Mouse (Mus musculus): ENCODE results near the gene Bcs1l.

Gene Bcs1l

GRCm38 (mm10) chr1:74587773-74588445 lies at the start of gene Bcs1l, which contains the start of gene Zfp142:
Bcs1l (plus strand) TSS chr1:74588289.
Zfp142 (minus strand) TSS chr1:74588246.
- DNase-seq (ENCODE audit: low spot score in 2 of 2), result peak; percentile 99

- DNase-seq (ENCODE audit: low spot score in 2 of 2), result peak in 1 of 2 experiments; percentile 5
Measured at GRCm38 (mm10) chr1:74538650-74539049, 49.4 kb upstream of the Bcs1l start.

GRCm38 (mm10) chr1:74542451-74542961 lies 45.6 kb upstream of the Bcs1l start, which contains the start of gene Plcd4:
Plcd4 (plus strand) TSS chr1:74542888.
- no peak for DNase-seq (ENCODE audit: low spot score in 2 of 2)

GRCm38 (mm10) chr1:74544184-74544583 lies 43.9 kb upstream of the Bcs1l start, which contains the start of gene Usp37:
Usp37 (minus strand) TSS chr1:74544284.
- DNase-seq (ENCODE audit: low spot score in 2 of 2), result no peak

- DNase-seq (ENCODE audit: low spot score in 2 of 2), result no peak
Measured at GRCm38 (mm10) chr1:74559061-74559460, 29.0 kb upstream of the Bcs1l start.

GRCm38 (mm10) chr1:74565834-74566233 lies 22.3 kb upstream of the Bcs1l start:
- DNase-seq (ENCODE audit: low spot score in 2 of 2), result no peak

- no peak for DNase-seq (ENCODE audit: low spot score in 2 of 2)
Measured at GRCm38 (mm10) chr1:74569739-74570719, 18.1 kb upstream of the Bcs1l start.

GRCm38 (mm10) chr1:74582621-74583020 lies 5.5 kb upstream of the Bcs1l start:
- no peak for DNase-seq (ENCODE audit: low spot score in 2 of 2)

GRCm38 (mm10) chr1:74584616-74585398 lies 3.3 kb upstream of the Bcs1l start:
- peak; percentile 52 to 54 for DNase-seq (ENCODE audit: low spot score in 2 of 2)

GRCm38 (mm10) chr1:74587233-74587772 lies 786 bp upstream of the Bcs1l start:
- no peak for DNase-seq (ENCODE audit: low spot score in 2 of 2)

GRCm38 (mm10) chr1:74594434-74594833 lies 6.3 kb downstream of the Bcs1l start:
- DNase-seq (ENCODE audit: low spot score in 2 of 2), result no peak

GRCm38 (mm10) chr1:74600501-74601266 lies 12.6 kb downstream of the Bcs1l start:
- DNase-seq (ENCODE audit: low spot score in 2 of 2), result no peak

- peak; percentile 90 to 93 for DNase-seq (ENCODE audit: low spot score in 2 of 2)
Measured at GRCm38 (mm10) chr1:74601267-74601962, 13.3 kb downstream of the Bcs1l start, which contains the start of the genes Rnf25 and Stk36. Rnf25 (minus strand) TSS chr1:74601397. Stk36 (plus strand) TSS chr1:74601445.

GRCm38 (mm10) chr1:74624183-74624582 lies 36.1 kb downstream of the Bcs1l start:
- DNase-seq (ENCODE audit: low spot score in 2 of 2), result no peak

- no peak for DNase-seq (ENCODE audit: low spot score in 2 of 2)
Measured at GRCm38 (mm10) chr1:74626076-74626475, 38.0 kb downstream of the Bcs1l start.

- DNase-seq (ENCODE audit: low spot score in 2 of 2), result no peak
Measured at GRCm38 (mm10) chr1:74628001-74628400, 39.9 kb downstream of the Bcs1l start.

GRCm38 (mm10) chr1:74632734-74633133 lies 44.6 kb downstream of the Bcs1l start:
- no peak for DNase-seq (ENCODE audit: low spot score in 2 of 2)
